ENCODE assay signal across 8 mouse cellular contexts in genomic region chr5:124536776-124537175, GRCm38 (mm10). TPM values are rescaled to one million over a fixed set of nuclear protein-coding genes. Genes with fewer than 3 reads are reported as not detected.
DNase-seq lines count a peak whose midpoint lies in the region; ATAC-seq lines count a peak whose summit lies in the region.

No protein-coding gene starts in this region.

- peak overlapping the region; percentile 18 for H3K27ac ChIP-seq in brown adipose tissue, adult 24 weeks (replicated peaks; ENCODE audit: low read depth, low read length)
- peak overlapping the region; percentile 16; the same call in 1 of the 2 replicates for H3K27ac ChIP-seq in intestine, embryonic 14.5 days (ENCODE audit: low read depth)
- H3K27ac ChIP-seq in liver, embryonic 13.5 days = no peak overlapping the region
- no peak overlapping the region for H3K27ac ChIP-seq in neural tube, embryonic 12.5 days

- peak overlapping the region; percentile 27; the same call in 1 of the 2 replicates for H3K9ac ChIP-seq in intestine, embryonic 14.5 days (ENCODE audit: low read length)
- H3K9ac ChIP-seq in liver, embryonic 13.5 days = no peak overlapping the region
- peak overlapping the region; percentile 33; the same call in 1 of the 2 replicates for H3K9ac ChIP-seq in neural tube, embryonic 12.5 days

- no peaks in the 10 kb centered on the region for H3K9me3 ChIP-seq in intestine, embryonic 14.5 days (ENCODE audit: control insufficient read depth, low read length)
- no peaks in the 10 kb centered on the region for H3K9me3 ChIP-seq in liver, embryonic 13.5 days (replicated peaks)
- no peaks in the 10 kb centered on the region for H3K9me3 ChIP-seq in neural tube, embryonic 12.5 days

- H3K36me3 ChIP-seq in intestine, embryonic 14.5 days (ENCODE audit: control insufficient read depth, insufficient read depth, low read length) = no peaks in the 10 kb centered on the region
- no peaks in the 10 kb centered on the region for H3K36me3 ChIP-seq in liver, embryonic 13.5 days
- no peaks in the 10 kb centered on the region for H3K36me3 ChIP-seq in neural tube, embryonic 12.5 days

- peak; percentile 52 to 59 for DNase-seq in cerebellum, postnatal 10 days
- DNase-seq in cerebellum, adult 11 months = no peak
- DNase-seq in intestine, embryonic 14.5 days (ENCODE audit: low spot score) = peak; percentile 68
- DNase-seq in liver, embryonic 13.5 days = no peak
- DNase-seq in frontal cortex, postnatal 36 days (ENCODE audit: low spot score in 2 of 2) = no peak

- ATAC-seq in granulocyte monocyte progenitor cell, adult 5-6 weeks (replicated peaks; ENCODE audit: poor library complexity, severe bottlenecking) = peak; percentile 17
- ATAC-seq in intestine, embryonic 14.5 days (replicated peaks; ENCODE audit: low FRiP score, low TSS enrichment, low read depth) = no peak
- ATAC-seq in liver, embryonic 13.5 days (ENCODE audit: low read depth) = no peak
- no peak for ATAC-seq in neural tube, embryonic 12.5 days (ENCODE audit: low FRiP score, low read depth)

- H3K4me2 ChIP-seq in intestine, embryonic 14.5 days (ENCODE audit: low read length) = peak overlapping the region; percentile 46
- H3K4me2 ChIP-seq in liver, embryonic 13.5 days = peak overlapping the region; percentile 50
- H3K4me2 ChIP-seq in neural tube, embryonic 12.5 days (replicated peaks) = peak overlapping the region; percentile 38

- peaks cover 1% of the 10 kb centered on the region; the same call in 1 of the 2 replicates for H3K4me1 ChIP-seq in brown adipose tissue, adult 24 weeks (ENCODE audit: control insufficient read depth, insufficient read depth, insufficient read length, low read length)
- H3K4me1 ChIP-seq in intestine, embryonic 14.5 days (replicated peaks; ENCODE audit: control insufficient read depth, insufficient read depth, low read length) = peaks cover 15% of the 10 kb centered on the region
- H3K4me1 ChIP-seq in liver, embryonic 13.5 days (replicated peaks) = peaks cover 33% of the 10 kb centered on the region
- H3K4me1 ChIP-seq in neural tube, embryonic 12.5 days = peaks cover 8% of the 10 kb centered on the region

- WGBS in intestine, embryonic 14.5 days = under 1% methylated on average over 16 of the region's 17 CpGs
- 6% methylated on average over 17 of the region's 17 CpGs for WGBS in liver, embryonic 13.5 days (ENCODE audit: insufficient replicate concordance)
- 9% methylated on average over 17 of the region's 17 CpGs for WGBS in neural tube, embryonic 12.5 days

- H3K27me3 ChIP-seq in intestine, embryonic 14.5 days (replicated peaks; ENCODE audit: control insufficient read depth, insufficient read depth, low read length) = no peaks in the 10 kb centered on the region
- peaks cover 18% of the 10 kb centered on the region for H3K27me3 ChIP-seq in liver, embryonic 13.5 days
- 0 out of 2 replicates have a peak, but pooled peaks cover 2% of the 10 kb centered on the region for H3K27me3 ChIP-seq in neural tube, embryonic 12.5 days (replicated peaks)

- H3K4me3 ChIP-seq in brown adipose tissue, adult 24 weeks (ENCODE audit: insufficient read depth, low read depth, low read length) = peak overlapping the region; percentile 29
- peak overlapping the region; percentile 13; the same call in 1 of the 2 replicates for H3K4me3 ChIP-seq in intestine, embryonic 14.5 days (ENCODE audit: low read depth, low read length)
- peak overlapping the region; percentile 9; the same call in 1 of the 2 replicates for H3K4me3 ChIP-seq in liver, embryonic 13.5 days (replicated peaks)
- H3K4me3 ChIP-seq in neural tube, embryonic 12.5 days = no peak overlapping the region

RNA-seq across cellular contexts. Expression of gene Tmed2, which starts 3.7 kb away (rescaled TPM):
- polyA plus RNA-seq in brown adipose tissue, adult 24 weeks (2012; ENCODE audit: insufficient read depth, insufficient read length, missing spikeins) = 330 and 403 TPM in 2 replicates
- total RNA-seq in granulocyte monocyte progenitor cell, adult 5-6 weeks (2014; fragmentation: Nextera tagmentation) = 512 and 560 TPM in 2 replicates
- 584 and 1,053 TPM in 2 replicates for total RNA-seq in granulocyte monocyte progenitor cell, adult 5-6 weeks (2017)
- 530 and 550 TPM in 2 replicates for polyA plus RNA-seq in intestine, embryonic 14.5 days (2014; fragmentation: Nextera tagmentation; extraction: Ambion mirVana)
- 366 and 422 TPM in 2 replicates for polyA plus RNA-seq in liver, embryonic 13.5 days (2015; fragmentation: Nextera tagmentation; extraction: Ambion mirVana)
- 389 and 400 TPM in 2 replicates for polyA plus RNA-seq in neural tube, embryonic 12.5 days (2016; fragmentation: Nextera tagmentation; extraction: Ambion mirVana)

RNA-seq across cellular contexts. Expression of gene Rilpl1, which starts 5.6 kb away (rescaled TPM):
- 4.9 and 8.7 TPM in 2 replicates for polyA plus RNA-seq in brown adipose tissue, adult 24 weeks (2012; ENCODE audit: insufficient read depth, insufficient read length, missing spikeins)
- 1.3 TPM in 1 of 2 replicates, not detected in the other for total RNA-seq in granulocyte monocyte progenitor cell, adult 5-6 weeks (2014; fragmentation: Nextera tagmentation)
- total RNA-seq in granulocyte monocyte progenitor cell, adult 5-6 weeks (2017) = not detected in 2 replicates
- 14.9 and 16.6 TPM in 2 replicates for polyA plus RNA-seq in intestine, embryonic 14.5 days (2014; fragmentation: Nextera tagmentation; extraction: Ambion mirVana)
- polyA plus RNA-seq in liver, embryonic 13.5 days (2015; fragmentation: Nextera tagmentation; extraction: Ambion mirVana) = 1.9 and 2.5 TPM in 2 replicates
- polyA plus RNA-seq in neural tube, embryonic 12.5 days (2016; fragmentation: Nextera tagmentation; extraction: Ambion mirVana) = 18.1 and 19.8 TPM in 2 replicates

RNA-seq across cellular contexts. Expression of gene Ddx55, which starts 15.9 kb away (rescaled TPM):
- 2.1 and 3.7 TPM in 2 replicates for polyA plus RNA-seq in brown adipose tissue, adult 24 weeks (2012; ENCODE audit: insufficient read depth, insufficient read length, missing spikeins)
- total RNA-seq in granulocyte monocyte progenitor cell, adult 5-6 weeks (2014; fragmentation: Nextera tagmentation) = 14.5 and 19.8 TPM in 2 replicates
- 8.4 and 10.6 TPM in 2 replicates for total RNA-seq in granulocyte monocyte progenitor cell, adult 5-6 weeks (2017)
- polyA plus RNA-seq in intestine, embryonic 14.5 days (2014; fragmentation: Nextera tagmentation; extraction: Ambion mirVana) = 15.2 and 16.1 TPM in 2 replicates
- 9.4 and 11.0 TPM in 2 replicates for polyA plus RNA-seq in liver, embryonic 13.5 days (2015; fragmentation: Nextera tagmentation; extraction: Ambion mirVana)
- 21.9 and 22.0 TPM in 2 replicates for polyA plus RNA-seq in neural tube, embryonic 12.5 days (2016; fragmentation: Nextera tagmentation; extraction: Ambion mirVana)

RNA-seq across cellular contexts. Expression of gene Eif2b1, which starts 42.2 kb away (rescaled TPM):
- polyA plus RNA-seq in brown adipose tissue, adult 24 weeks (2012; ENCODE audit: insufficient read depth, insufficient read length, missing spikeins) = 28.3 and 32.1 TPM in 2 replicates
- 49.6 and 52.0 TPM in 2 replicates for total RNA-seq in granulocyte monocyte progenitor cell, adult 5-6 weeks (2014; fragmentation: Nextera tagmentation)
- total RNA-seq in granulocyte monocyte progenitor cell, adult 5-6 weeks (2017) = 39.5 and 50.9 TPM in 2 replicates
- polyA plus RNA-seq in intestine, embryonic 14.5 days (2014; fragmentation: Nextera tagmentation; extraction: Ambion mirVana) = 99.2 and 99.6 TPM in 2 replicates
- polyA plus RNA-seq in liver, embryonic 13.5 days (2015; fragmentation: Nextera tagmentation; extraction: Ambion mirVana) = 69.8 and 80.8 TPM in 2 replicates
- polyA plus RNA-seq in neural tube, embryonic 12.5 days (2016; fragmentation: Nextera tagmentation; extraction: Ambion mirVana) = 75.7 and 76.2 TPM in 2 replicates

RNA-seq across cellular contexts. Expression of gene Gtf2h3, which starts 42.2 kb away (rescaled TPM):
- 26.3 and 29.6 TPM in 2 replicates for polyA plus RNA-seq in brown adipose tissue, adult 24 weeks (2012; ENCODE audit: insufficient read depth, insufficient read length, missing spikeins)
- 4.5 and 27.1 TPM in 2 replicates for total RNA-seq in granulocyte monocyte progenitor cell, adult 5-6 weeks (2014; fragmentation: Nextera tagmentation)
- 14.7 and 21.5 TPM in 2 replicates for total RNA-seq in granulocyte monocyte progenitor cell, adult 5-6 weeks (2017)
- polyA plus RNA-seq in intestine, embryonic 14.5 days (2014; fragmentation: Nextera tagmentation; extraction: Ambion mirVana) = 75.5 and 84.2 TPM in 2 replicates
- 30.8 and 37.6 TPM in 2 replicates for polyA plus RNA-seq in liver, embryonic 13.5 days (2015; fragmentation: Nextera tagmentation; extraction: Ambion mirVana)
- polyA plus RNA-seq in neural tube, embryonic 12.5 days (2016; fragmentation: Nextera tagmentation; extraction: Ambion mirVana) = 62.0 and 71.2 TPM in 2 replicates

Comparison
In these comparisons a context has a peak if more than half of its experiments do, and no peak if none do; other contexts are left out.
1. DNase-seq: peak in cerebellum, postnatal 10 days (2 of 2) and intestine, embryonic 14.5 days (single experiment); none in cerebellum, adult 11 months (single experiment), liver, embryonic 13.5 days (single experiment) and frontal cortex, postnatal 36 days (0 of 2).
2. H3K27ac ChIP-seq: peak in brown adipose tissue, adult 24 weeks (single experiment) and intestine, embryonic 14.5 days (single experiment); none in liver, embryonic 13.5 days (single experiment) and neural tube, embryonic 12.5 days (single experiment).
3. Peak in every context shown above with its lines, with median percentiles within 50 percentile points of each other: H3K4me2 ChIP-seq.